Comparison of ENCODE assay signal across 15 mouse cellular contexts in the genomic region with DNA sequence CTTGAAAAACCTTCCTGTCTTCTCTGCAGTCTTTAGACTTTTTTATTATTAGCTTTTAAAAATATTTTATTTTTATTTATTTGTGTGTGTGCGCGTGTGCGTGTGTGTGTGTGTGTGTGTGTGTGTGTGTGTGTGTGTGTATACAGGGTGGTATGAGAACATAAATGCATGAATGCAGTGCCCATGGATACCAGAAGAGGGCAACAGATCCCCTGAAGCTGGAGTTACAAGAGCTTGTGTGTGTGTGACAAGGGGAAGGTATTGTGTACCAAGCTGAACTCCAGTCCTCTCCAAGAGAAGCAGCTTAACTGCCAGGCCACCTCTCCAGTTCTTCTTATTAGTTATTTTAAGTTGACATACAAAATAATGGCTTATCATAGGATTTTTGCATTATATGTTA.
A peak's percentile ranks its signal among the peaks of the same experiment; 100 is the strongest.
DNase-seq lines count a peak whose midpoint lies in the region; TF ChIP-seq lines count a peak whose summit lies in the region.
"Had no signal": no experiment of that assay in that cellular context is flagged by ENCODE, and none has a peak within 500 bp of the region (broad histone marks: within the 10 kb centered on the region; RNA-seq: fewer than 3 reads in every experiment).

No protein-coding gene starts in this region.

- TF ChIP-seq CTCF in left cerebral cortex, adult 2 months (IDR thresholded peaks at IDR 0.05) = peak; percentile 8; the same call in 1 of the 2 replicates

- DNase-seq in cerebellum, postnatal 10 days = peak; percentile 8 to 24
- DNase-seq in cerebellum, adult 11 months = no peak
- DNase-seq in left cerebral cortex, adult 2 months (ENCODE audit: extremely low spot score in 1 of 2, low spot score in 2 of 2) = no peak
- no peak for DNase-seq in left cerebral cortex, adult 8-10 months (ENCODE audit: low spot score in 2 of 2)
- DNase-seq in 3T3-L1 (ENCODE audit: low read depth, low spot score) = peak; percentile 6
- DNase-seq in embryo, embryonic 10 days (ENCODE audit: low spot score) = peak; percentile 24
- DNase-seq in thymus, postnatal 4 days = no peak
- no peak for DNase-seq in urinary bladder, adult 2 months (ENCODE audit: low spot score)
- DNase-seq: adrenal gland, postnatal 36 days; cerebellum, adult 18-20 months; kidney, postnatal 10 days; layer of hippocampus, adult 9-11 months; lung, postnatal 14 days; midbrain, embryonic 14.5 days had no signal

- H3K4me3 ChIP-seq in left cerebral cortex, adult 2 months = no peak overlapping the region
- H3K4me3 ChIP-seq: limb, embryonic 12.5 days had no signal

- intact Hi-C loops in left cerebral cortex, adult 2 months (cut with DNase I) = no loop called here

- no peak overlapping the region for H3K27ac ChIP-seq in left cerebral cortex, adult 2 months
- H3K27ac ChIP-seq: limb, embryonic 12.5 days had no signal

Comparison
In these comparisons a context has a peak if more than half of its experiments do, and no peak if none do; other contexts are left out.
1. DNase-seq: peak in cerebellum, postnatal 10 days (2 of 2), 3T3-L1 (single experiment) and embryo, embryonic 10 days (single experiment); none in cerebellum, adult 11 months (single experiment), left cerebral cortex, adult 2 months (0 of 2), left cerebral cortex, adult 8-10 months (0 of 2), thymus, postnatal 4 days (single experiment) and urinary bladder, adult 2 months (single experiment).